Mouse (Mus musculus) heart, postnatal 4 days (tissue): ENCODE data around the gene Auts2. TPM values are rescaled to one million over a fixed set of nuclear protein-coding genes. Genes with fewer than 3 reads are reported as not detected.
"Not testable (repeated sequence)": the region's sequence is repeated elsewhere in the genome, so short reads cannot be mapped to it uniquely, and the experiment has no call there.

ENCODE experiments used
- DNase-seq: peaks from one replicate; pipeline ENCODE4 v3.0.0; 2021
- total RNA-seq, 2 experiments: library from RNA; stranded (reverse); gene quantifications; 2 replicates each; pipeline ENCODE4 v1.2.3; 2021

The Auts2 gene
- 10 to 100 TPM; 49.0 to 51.4 TPM for total RNA-seq

- peak; percentile 93 for DNase-seq
Observed at GRCm38 (mm10) chr5:132543118-132544071, at the start of gene Auts2. TSS of gene Auts2 (minus strand) at chr5:132543344.

- no peak for DNase-seq
Observed at GRCm38 (mm10) chr5:132591721-132592695, 48.9 kb upstream of the Auts2 start.

DNA sequence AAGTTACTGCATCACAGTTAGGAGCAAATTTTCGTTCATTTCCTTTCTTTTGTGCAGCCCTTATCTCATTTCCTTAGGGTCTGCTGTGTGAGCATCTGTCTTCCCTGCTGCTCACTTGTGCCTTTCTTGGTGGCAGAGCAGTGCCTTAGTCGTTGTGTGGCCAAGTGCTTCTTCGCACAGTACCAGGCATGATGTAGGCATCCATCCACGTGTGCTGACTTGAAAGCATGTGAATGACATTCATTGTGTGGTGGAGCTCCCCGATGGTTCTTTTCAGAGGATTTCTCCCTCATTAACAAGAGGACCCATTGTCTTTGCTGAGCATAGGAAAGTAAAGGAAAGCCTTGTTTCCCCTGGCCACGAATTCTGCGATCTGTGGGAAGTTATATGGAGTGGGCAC lies 36.6 kb upstream of the Auts2 start:
- DNase-seq, result no peak

DNA sequence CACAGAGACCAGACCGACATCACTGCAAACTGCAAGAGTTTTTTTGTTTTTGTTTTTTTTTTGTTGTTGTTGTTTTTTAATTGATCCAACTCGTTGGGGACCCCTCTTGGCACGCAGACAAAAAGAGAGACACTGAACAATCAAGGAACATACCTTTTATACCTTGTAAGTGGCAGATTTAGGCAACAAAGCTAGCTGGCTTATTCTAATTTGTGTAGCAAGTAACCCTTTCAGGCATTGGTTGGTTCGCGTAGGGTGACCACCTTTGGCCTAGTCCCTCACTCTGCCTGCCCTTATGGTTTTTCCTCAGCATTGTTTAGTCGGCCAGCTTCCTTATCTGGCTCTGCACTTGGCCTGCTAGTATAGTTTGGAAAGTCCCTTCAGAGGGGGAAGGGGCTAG lies 17.6 kb upstream of the Auts2 start:
- not testable (repeated sequence) for DNase-seq

GRCm38 (mm10) chr5:132545761-132546160 lies 2.6 kb upstream of the Auts2 start:
- peak; percentile 18 for DNase-seq

DNA sequence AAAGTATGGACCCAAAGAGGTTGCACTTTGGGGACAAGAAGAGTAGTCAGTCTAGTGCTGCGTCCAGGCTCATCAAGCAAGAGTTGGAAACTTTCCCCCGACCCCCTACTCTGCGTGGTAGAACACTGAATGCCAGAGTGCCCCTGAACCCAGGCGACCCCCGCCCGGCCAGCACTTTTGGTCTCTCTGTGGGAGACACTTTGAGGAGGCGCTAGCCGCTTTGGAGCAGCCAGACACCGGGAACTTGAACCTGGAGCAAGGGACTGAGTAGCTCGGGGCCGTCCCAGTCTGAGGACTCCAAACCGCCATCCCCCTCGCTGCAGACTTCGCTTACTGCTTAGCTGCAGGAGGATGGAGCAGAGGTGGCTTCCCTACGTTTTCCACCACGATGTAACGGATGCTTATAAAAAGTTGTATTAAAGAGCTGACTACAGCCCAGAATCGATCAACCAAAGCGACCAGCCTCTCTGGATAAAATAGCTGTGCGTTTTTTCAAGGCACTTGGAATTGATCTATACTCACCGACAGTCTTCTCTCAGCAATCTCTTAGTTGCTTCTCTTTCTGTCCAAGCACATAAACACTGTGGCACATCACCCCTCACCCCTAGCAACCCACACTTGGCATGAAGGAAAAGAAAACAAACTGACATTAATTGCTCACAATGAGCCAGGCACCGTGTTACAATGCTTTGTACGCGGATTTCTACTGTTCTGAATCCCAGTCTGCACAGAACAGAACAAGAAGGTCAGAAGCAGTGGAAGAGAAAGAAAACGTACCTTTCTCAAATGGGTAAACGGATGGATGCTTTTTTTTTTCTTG lies 1.2 kb upstream of the Auts2 start:
- DNase-seq, result peak; percentile 25

DNA sequence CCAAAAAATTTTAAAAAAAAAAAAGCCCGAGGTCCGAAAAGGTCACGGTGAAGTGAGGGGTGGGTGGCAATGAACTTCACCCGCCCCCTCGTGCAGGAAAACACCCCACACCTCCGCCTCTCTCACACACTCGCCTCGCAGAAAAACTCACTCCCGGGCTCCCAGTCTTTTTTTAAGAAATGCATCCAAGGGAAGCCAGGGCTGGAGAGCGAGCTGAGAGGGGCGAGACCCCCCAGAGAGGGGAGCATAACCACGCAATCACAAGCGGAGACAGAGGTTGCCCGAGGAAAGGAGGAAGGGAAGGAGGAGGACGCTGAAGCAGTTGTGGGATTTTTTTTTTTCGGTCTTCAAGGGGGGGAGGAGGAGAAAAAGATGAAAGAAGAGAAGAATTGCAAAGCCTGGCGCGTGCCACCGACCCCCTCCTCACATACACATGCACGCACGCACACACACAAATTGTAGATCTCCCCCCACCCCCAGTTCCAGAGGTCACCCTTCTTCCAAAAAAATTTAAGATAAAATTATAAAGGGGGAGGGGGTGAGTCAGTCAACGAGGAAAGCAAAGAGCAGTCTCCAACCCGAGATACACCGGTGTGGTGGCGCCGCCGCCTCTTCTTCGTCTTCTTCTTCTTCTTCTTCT lies 643 bp downstream of the Auts2 start:
- peak; percentile 22 for DNase-seq

DNA sequence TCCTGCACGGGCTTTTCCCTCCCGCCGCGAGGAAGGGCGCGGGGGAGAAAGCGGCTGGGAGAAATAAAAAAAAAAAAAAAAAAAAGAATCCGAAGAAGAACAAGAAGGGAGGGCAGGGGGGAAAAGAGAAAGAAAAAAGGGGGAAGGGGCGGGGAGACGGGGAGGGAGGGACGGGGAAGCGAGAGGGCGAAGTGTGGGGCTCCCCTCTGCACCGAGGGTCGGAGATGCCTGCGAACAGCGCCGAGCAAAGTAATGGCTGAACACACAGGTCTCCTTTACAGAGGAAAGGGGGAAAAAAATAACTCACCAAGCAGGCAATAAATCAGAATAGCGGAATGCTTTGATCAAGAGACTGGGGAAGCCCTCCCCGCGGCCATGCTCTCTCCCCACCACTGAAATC lies 1.2 kb downstream of the Auts2 start:
- peak; percentile 20 for DNase-seq

DNA sequence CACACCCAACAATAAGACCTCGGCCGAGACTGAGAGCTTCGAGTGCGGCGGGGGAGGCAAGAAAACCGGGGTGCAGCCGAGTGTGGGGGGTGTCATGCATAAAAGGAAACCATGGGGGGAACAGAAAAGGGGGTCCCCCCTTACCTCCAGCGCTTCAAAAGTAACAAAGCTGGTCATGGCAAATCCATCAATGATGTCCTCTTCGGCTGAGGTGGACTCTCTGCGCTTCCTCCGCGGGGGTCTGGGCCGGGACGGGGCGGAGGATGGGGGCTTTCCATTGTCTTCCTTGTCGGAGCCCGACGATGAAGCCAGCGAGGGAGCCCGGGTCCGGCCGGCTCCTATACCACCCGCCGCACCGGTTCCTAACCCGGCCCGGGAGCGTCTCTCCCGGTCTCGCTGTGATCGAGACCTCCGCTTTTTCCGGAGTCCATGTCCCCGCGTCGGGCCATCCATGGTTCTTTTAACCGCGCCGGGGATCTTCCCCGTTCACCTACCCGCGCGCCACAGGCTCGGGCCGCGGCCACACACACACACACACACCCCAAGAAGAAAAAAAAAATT lies 1.7 kb downstream of the Auts2 start:
- peak; percentile 51 for DNase-seq

GRCm38 (mm10) chr5:132540841-132541311 lies 2.3 kb downstream of the Auts2 start:
- DNase-seq, result peak; percentile 11

GRCm38 (mm10) chr5:132537475-132537874 lies 5.7 kb downstream of the Auts2 start:
- DNase-seq, result no peak

DNA sequence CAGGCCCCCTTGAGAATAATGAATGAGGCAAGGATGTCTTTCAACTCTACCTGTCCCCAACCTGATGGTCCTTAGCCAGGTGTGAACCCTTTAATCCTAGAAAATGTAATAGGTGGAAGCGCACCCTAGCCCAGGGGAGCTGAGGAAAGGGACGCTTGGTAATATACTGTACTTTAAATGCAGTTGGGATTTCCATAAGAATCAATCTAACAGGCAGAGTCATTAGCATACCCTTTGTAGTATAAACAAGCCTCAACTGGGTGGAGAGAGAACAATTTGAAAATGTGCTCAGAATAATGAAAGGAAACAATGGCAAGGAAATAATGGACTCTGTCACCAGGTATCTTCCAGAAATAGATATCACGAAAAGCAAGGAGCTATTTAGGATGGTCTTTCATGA lies 16.7 kb downstream of the Auts2 start:
- DNase-seq, result no peak

GRCm38 (mm10) chr5:132521358-132521873 lies 21.7 kb downstream of the Auts2 start:
- no peak for DNase-seq

DNA sequence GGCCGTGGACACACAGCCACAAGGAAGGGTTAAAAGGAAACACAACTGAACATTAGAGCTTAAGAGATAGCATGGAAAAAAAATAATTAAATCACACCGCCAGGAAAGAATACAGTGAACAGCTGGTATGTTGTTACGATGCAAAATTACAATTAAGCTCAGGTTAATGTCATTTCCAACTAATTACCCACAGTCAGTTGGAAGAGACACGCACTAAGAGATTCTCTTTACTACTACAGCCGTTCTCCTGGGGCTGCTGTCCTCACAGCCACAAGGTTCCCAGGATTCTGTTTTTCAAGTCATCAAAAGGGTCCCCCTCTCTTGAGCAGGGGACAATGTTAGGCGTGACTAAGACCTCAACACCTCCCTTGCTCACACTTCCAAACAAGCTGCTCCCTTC lies 25.3 kb downstream of the Auts2 start:
- no peak for DNase-seq

- DNase-seq, result no peak
Observed at GRCm38 (mm10) chr5:132514521-132514920, 28.6 kb downstream of the Auts2 start.

GRCm38 (mm10) chr5:132513206-132513605 lies 29.9 kb downstream of the Auts2 start:
- DNase-seq, result no peak

GRCm38 (mm10) chr5:132509464-132509885 lies 33.7 kb downstream of the Auts2 start:
- no peak for DNase-seq

- no peak for DNase-seq
Observed at GRCm38 (mm10) chr5:132504893-132505292, 38.3 kb downstream of the Auts2 start.

GRCm38 (mm10) chr5:132503431-132503830 lies 39.7 kb downstream of the Auts2 start:
- DNase-seq, result no peak

DNA sequence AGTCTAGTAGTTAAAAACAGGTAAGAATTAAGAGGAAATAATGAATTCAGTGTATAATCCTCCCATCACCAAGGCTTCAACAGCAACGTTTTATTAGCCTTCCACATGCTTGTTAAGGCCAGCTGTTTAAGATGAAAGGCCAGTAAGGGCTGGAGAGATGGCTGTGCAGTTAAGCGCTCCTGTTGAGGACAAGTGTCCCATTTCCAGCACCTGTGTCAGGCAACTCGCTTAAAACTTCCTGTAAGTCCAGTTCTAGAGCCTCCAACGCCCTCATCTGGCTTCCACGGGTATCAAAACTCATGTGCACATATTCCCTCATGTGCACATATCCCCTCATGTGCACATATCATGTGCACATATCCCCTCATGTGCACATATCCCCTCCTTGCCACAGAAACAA lies 41.1 kb downstream of the Auts2 start:
- DNase-seq, result no peak

- no peak for DNase-seq
Observed at GRCm38 (mm10) chr5:132500817-132501231, 42.3 kb downstream of the Auts2 start.
